ENCODE assay signal across 45 mouse cellular contexts in the genomic region with DNA sequence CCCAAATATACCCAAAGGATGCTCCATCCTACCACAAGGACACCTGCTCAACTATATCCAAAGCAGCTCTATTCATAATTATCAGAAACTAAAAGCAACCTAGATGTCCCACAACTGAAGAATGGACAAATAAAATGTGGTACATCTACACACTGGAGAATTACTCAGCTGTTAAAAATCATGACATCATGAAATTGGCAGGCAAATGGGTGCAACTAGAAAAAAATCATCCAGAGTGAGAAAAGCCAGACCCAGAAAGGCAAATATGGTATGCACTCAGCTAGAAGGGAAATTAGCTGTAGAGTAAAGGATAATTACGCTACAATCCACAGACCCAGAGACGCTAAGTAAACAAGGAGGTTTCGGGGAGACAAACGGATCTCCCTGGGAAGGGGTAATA. TPM values are rescaled to one million over a fixed set of nuclear protein-coding genes. Genes with fewer than 3 reads are reported as not detected.
"Had no signal": no experiment of that assay in that cellular context is flagged by ENCODE, and none has a peak within 500 bp of the region (broad histone marks: within the 10 kb centered on the region; RNA-seq: fewer than 3 reads in every experiment).

No protein-coding gene starts in this region.

- H3K27ac ChIP-seq: heart, embryonic 10.5 days; heart, embryonic 13.5 days; heart, embryonic 15.5 days; hindbrain, embryonic 12.5 days; hindbrain, embryonic 13.5 days; hindbrain, embryonic 14.5 days; hindbrain, embryonic 15.5 days; hindbrain, postnatal 0 days; intestine, embryonic 15.5 days; kidney, embryonic 15.5 days; kidney, postnatal 0 days; layer of hippocampus, adult 2 months; left cerebral cortex, adult 2 months had no signal

- H3K4me3 ChIP-seq: heart, embryonic 10.5 days; heart, embryonic 12.5 days; heart, embryonic 13.5 days; heart, embryonic 15.5 days; hindbrain, embryonic 12.5 days; hindbrain, embryonic 13.5 days; hindbrain, embryonic 15.5 days; intestine, embryonic 15.5 days; kidney, embryonic 15.5 days; layer of hippocampus, adult 2 months; left cerebral cortex, adult 2 months had no signal

- DNase-seq: heart, postnatal 10 days; heart, postnatal 14 days; heart, postnatal 36 days; kidney, adult 11 months; kidney, adult 18-20 months; kidney, adult 2 months; kidney, adult 8-10 months; kidney, adult 9 months; kidney, postnatal 10 days; kidney, postnatal 14 days; kidney, postnatal 25 days; kidney, postnatal 36 days; kidney, postnatal 4 days; layer of hippocampus, adult 9-11 months; layer of hippocampus, postnatal 36 days had no signal

- H3K27me3 ChIP-seq: hindbrain, embryonic 12.5 days; hindbrain, embryonic 13.5 days; hindbrain, embryonic 15.5 days; intestine, embryonic 15.5 days had no signal

- H3K36me3 ChIP-seq: heart, embryonic 10.5 days; heart, embryonic 12.5 days; heart, embryonic 13.5 days; heart, embryonic 15.5 days; hindbrain, embryonic 12.5 days; hindbrain, embryonic 13.5 days; hindbrain, embryonic 15.5 days; intestine, embryonic 15.5 days; kidney, embryonic 15.5 days had no signal

- H3K9me3 ChIP-seq: heart, embryonic 10.5 days; heart, embryonic 12.5 days; heart, embryonic 13.5 days; heart, embryonic 15.5 days; hindbrain, embryonic 12.5 days; hindbrain, embryonic 13.5 days; hindbrain, embryonic 15.5 days; intestine, embryonic 15.5 days; kidney, embryonic 15.5 days had no signal

- H3K4me1 ChIP-seq: heart, embryonic 15.5 days; hindbrain, embryonic 15.5 days; intestine, embryonic 15.5 days; kidney, embryonic 15.5 days had no signal

RNA-seq across cellular contexts. Expression of a gene that starts 10.2 kb away (rescaled TPM):
- total RNA-seq: hematopoietic stem cell, adult 5-6 weeks; layer of hippocampus, adult 18-20 months; layer of hippocampus, postnatal 10 days; left cerebral cortex, adult 18-20 months; left cerebral cortex, adult 2 months had no signal
- polyA plus RNA-seq: inflammation-experienced regulatory T-cells, adult 6 months had no signal

RNA-seq across cellular contexts. Expression of a gene that starts 58.1 kb away (rescaled TPM):
- total RNA-seq: heart, postnatal 10 days; heart, postnatal 14 days; heart, postnatal 25 days; heart, postnatal 36 days; hematopoietic stem cell, adult 5-6 weeks; layer of hippocampus, adult 18-20 months; layer of hippocampus, adult 2 months; layer of hippocampus, adult 8-10 months; layer of hippocampus, postnatal 10 days; layer of hippocampus, postnatal 14 days; layer of hippocampus, postnatal 25 days; layer of hippocampus, postnatal 36 days; left cerebral cortex, adult 2 months had no signal
- polyA plus RNA-seq: heart, embryonic 12.5 days; heart, embryonic 13.5 days; heart, embryonic 14.5 days; heart, embryonic 15.5 days; heart, embryonic 16.5 days; heart, postnatal 0 days; inflammation-experienced regulatory T-cells, adult 6 months; intestine, embryonic 14.5 days; intestine, embryonic 15.5 days; intestine, postnatal 0 days; kidney, adult 2 months; kidney, embryonic 14.5 days; kidney, embryonic 15.5 days; kidney, postnatal 0 days; large intestine, adult 2 months had no signal
